Mouse (Mus musculus): ENCODE data around the gene Hectd4.
A peak's percentile ranks its signal among the peaks of the same experiment; 100 is the strongest.

The Hectd4 gene

DNA sequence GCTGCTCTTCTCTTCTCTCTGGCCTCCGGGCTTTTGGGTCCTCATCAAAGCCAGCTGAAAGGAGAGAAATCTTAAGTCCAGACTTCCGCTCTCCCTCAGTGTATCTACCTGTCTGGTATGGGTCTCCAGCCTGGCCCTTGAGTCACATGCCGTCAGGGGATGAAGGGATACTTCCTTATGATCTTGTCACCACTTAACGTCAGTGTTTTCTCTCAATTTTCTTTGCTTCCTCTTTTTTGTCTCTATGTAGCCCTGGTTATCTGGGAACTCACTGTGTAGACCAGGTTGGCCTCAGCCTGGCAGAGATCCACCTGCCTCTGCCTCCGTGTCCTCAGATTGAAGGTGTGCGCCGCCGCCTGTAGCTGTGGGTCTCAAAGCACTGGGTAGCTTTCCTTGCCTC, 124.0 kb downstream of the Hectd4 start:
- no peak for DNase-seq (ENCODE audit: low read depth)

GRCm38 (mm10) chr5:121359229-121359628, 139.2 kb downstream of the Hectd4 start:
- no peak for DNase-seq (ENCODE audit: low read depth)

- no peak for DNase-seq (ENCODE audit: low read depth)
These were observed 141.7 kb downstream of the Hectd4 start for GRCm38 (mm10) chr5:121361696-121362095.

DNA sequence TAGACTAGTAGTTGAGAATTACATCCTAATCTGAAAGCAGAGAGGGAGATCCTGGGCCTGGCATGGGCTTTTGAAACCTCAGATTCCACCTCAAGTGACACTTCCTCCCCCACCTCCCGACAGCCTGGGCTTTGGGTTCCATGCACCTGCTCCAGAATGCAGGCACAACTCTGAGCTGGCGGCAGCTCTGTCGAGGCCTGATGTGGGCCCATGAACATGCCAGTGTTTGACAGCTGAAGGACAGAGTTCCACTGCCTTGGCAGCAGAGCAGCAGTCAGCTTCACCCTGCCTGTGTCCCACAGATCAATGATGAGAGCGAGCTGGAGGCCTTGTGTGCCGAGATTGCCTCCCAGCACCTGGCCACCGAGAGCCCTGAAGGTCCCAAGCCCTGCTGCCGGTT, 143.4 kb downstream of the Hectd4 start:
- DNase-seq (ENCODE audit: low read depth), result no peak

DNA sequence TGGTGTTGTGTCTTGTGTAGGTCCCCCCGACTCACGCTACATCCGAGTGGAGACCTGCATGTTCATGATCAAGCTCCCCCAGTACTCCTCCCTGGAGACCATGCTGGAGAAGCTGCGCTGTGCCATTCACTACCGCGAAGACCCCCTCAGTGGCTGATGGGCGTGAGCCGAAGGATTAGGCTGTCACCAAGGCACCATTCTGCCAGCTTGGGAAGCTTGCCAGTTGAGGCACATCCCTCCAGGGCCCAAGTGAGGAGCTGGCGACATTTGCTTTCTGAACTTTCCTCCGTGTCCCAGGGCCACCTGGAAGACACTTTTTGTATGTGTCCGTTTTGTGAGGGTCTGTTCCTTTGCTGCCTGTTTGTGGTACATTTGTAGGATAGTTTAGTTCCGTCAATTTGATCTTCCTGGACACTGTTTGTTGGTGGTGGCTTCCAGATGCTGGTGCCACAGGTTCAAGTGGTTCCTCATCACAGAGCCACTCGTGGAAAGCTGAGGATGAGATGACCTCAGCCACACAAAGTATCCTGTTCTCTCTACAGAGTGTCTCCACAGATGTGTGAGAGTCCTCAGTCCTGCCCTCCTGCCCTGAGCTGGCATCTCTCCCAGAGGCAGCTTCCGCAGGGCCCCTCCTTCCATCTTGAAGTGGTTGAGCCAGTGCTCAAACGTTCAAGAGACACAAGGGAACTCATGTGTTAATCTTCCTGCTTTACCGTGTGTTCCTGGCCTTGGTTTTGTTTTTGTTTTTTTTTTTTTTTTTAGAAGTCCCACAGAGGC, 146.6 kb downstream of the Hectd4 start:
- peak; percentile 22 for DNase-seq (ENCODE audit: low read depth)

DNA sequence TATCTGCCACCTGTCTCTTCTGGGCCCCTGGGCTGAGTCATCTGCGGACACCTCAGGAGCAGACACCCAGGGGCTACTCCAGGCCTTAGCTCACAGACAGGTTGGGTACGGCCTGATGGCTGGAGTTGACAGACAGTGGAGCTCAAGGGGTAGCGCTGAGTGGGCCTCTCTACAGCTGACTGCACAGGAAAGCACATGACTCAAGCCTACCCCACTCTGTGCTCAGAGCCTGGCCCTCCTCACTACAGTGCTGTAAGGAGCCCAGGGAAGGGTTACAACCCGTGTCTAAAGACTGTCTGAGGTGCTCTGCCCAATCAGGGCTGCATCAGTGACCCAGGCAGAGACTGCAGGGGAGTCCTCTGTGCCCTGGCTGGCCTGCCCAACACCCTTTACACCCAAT, 147.2 kb downstream of the Hectd4 start:
- DNase-seq (ENCODE audit: low read depth), result no peak

DNA sequence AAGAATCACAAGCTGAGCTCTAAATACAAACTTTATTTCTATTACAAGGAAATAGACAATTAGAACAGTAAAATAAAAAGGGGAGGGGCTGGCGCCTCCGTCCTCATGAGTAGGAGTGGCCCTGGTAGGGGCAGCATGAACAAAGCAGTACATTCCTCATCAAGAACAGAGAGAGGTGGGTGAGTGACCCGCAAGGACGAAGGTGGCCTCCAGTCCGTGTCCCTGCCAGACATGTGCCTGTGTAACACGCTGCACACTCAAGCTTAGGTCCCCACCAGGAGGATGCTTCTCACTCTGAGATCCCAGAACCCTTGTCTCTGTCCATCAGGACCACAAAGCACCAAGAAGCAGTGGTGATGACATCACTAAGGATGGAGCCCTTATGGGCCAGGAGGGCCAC, 151.7 kb downstream of the Hectd4 start:
- no peak for DNase-seq (ENCODE audit: low read depth)

- DNase-seq (ENCODE audit: low read depth), result no peak
These were observed 154.8 kb downstream of the Hectd4 start for GRCm38 (mm10) chr5:121374790-121375189.

- peak; percentile 79 for DNase-seq (ENCODE audit: low read depth)
These were observed 157.0 kb downstream of the Hectd4 start for GRCm38 (mm10) chr5:121376972-121377371.

DNA sequence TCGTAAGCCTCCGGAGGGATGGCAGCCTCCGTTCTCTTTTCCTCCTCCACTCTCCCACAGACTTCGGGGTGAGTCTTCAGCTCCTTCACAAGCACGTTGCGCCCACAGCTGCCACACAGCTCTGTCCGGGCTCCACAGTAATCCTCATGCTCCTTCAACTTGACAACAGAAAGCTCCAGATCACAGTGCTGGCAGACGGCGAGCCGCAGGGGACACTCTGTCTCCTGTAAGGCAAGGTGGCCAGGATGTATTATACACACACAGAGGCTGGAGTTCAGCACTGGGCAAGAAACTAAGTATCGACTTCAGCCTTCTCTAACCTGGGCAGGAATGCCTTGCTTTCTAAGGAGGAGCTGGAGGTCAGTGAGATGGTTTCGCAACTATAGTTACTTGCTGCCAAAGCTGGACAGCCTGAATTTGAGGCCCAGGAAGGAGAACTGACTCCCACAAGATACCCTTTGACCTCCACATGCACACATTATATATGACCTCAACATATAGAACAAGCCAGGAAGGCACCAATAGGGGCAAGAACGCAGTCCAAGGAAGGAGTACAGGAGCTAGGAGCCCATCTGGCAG, 158.7 kb downstream of the Hectd4 start:
- peak; percentile 35 for DNase-seq (ENCODE audit: low read depth)

DNA sequence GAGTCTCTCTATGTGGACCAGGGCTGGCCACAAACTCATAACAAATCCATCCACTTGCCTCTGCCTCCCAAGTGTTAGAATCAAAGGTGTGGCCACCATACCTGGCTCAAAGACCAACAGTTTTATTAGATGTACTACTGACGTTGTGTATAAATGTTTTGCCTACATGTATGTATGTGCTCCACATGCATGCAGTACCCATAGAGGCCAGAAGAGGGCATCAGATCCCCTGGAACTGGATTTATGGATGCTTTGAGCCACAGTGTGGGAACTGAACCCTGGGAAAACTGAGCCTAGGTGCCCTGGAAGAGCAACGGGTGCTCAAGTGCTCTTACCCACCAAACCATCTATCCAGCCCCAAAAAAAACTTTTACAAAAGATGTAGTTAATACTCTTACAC, 160.7 kb downstream of the Hectd4 start:
- DNase-seq (ENCODE audit: low read depth), result peak; percentile 47

DNA sequence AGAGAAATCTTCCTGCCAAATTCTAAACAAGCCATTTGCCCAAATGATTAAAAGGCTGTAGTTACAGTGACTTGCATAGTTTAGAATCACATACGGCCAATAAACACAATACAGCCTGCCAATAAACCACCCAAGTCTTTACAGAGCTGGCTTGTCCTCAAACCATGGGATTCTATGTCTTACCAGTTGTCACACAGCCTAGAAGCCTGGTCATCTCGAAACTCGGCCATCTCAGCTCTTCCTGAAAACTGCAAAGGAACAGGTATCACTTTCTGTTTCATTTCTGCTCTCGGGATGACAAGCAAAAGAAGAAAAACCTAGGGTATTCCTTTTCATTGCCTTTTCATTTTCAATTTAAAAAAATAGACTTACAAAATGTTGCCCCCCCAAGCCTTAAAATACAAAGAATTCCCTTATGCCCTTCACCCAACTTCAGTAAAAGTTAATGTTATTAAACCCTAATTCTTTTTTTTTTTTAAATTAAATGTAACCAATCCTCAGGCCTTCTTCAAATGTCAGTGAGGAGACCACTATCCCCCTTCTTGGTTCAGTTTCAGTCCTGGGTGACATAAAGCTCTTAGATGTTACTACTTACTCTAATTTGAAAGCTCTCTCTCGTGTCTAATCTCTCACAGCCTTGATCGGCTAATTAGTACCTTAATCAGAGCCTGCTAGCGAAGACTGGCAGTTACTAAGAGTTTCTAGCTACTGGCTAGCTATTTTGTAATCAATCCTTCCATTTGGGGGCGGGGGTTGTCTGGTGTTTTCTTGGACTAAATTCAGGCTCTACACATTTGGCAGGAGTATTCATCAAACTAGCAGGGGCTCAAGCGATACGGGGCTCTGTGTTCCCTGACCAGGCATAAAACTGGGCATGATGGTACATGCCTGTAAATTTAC, 164.1 kb downstream of the Hectd4 start:
- no peak for DNase-seq (ENCODE audit: low read depth)

- DNase-seq (ENCODE audit: low read depth), result peak; percentile 54
These were observed 164.9 kb downstream of the Hectd4 start for GRCm38 (mm10) chr5:121384757-121385460.

- DNase-seq (ENCODE audit: low read depth), result peak; percentile 96
These were observed 165.6 kb downstream of the Hectd4 start, which contains the start of gene Trafd1 for GRCm38 (mm10) chr5:121385461-121386119. Gene Trafd1, minus strand, starts transcription at chr5:121385632.

DNA sequence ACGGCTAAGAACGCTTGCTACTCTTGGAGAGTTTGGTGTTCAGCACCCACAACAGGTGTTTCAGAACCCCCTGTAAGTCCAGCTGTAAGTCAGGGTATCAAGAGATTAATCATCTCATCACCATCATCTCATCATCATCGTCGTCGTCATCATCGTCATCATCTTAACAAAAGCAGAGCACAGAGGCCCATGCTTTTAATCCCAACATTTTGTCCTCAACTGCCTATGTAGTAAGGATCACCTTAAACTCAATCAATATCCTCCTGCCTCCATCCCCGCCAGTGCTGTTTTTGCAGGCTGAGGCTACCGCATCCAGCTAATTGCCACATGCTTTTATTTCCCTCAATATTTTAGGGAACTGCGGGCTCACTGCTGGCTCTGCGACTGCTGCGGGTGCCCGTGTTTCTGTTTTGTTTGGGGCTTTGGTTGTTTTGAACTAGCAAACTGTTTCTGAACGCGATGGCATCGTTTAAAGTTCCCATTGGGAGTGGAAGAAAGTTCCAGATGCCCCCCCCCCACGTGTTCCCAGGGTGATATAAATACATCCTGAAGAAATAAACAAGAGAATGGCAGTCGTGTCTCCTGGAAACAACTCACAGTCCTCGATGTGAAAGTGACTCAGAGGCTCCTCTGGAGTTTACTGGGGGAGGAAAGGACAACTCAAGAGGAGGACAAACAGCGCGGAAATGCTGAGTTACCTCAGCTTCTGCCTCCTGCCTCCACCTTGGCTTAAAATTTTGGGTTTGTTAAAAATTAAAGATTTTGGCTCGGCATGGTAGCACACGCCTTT, 166.3 kb downstream of the Hectd4 start:
- peak; percentile 62 for DNase-seq (ENCODE audit: low read depth)

DNA sequence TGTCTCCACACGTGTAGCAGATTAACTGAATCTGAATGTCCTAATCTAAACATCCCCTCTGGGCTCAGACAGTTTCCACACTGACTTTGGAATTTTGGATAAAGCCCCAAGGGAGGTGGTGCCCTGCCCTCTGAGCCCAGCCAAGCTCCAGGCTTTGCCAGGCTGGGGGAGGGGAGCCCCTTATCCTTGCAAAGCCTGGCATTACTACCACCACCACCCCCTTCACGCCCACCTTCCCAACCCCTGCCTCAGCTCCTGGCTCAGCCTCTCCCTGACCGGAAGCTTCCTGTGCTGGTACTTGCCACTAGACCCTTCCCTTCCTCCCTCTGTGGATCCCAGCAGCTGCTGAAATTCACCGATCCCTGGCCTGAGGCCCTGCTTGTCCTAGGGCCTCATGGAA, 167.1 kb downstream of the Hectd4 start:
- DNase-seq (ENCODE audit: low read depth), result peak; percentile 83

GRCm38 (mm10) chr5:121389106-121389505, 169.1 kb downstream of the Hectd4 start:
- no peak for DNase-seq (ENCODE audit: low read depth)

- peak; percentile 45 for DNase-seq (ENCODE audit: low read depth)
These were observed 169.7 kb downstream of the Hectd4 start for GRCm38 (mm10) chr5:121389691-121390090.

- DNase-seq (ENCODE audit: low read depth), result peak; percentile 81
These were observed 172.8 kb downstream of the Hectd4 start for GRCm38 (mm10) chr5:121392667-121393380.

- DNase-seq (ENCODE audit: low read depth), result no peak
These were observed 173.4 kb downstream of the Hectd4 start for GRCm38 (mm10) chr5:121393402-121393801.

All from NIH3T3 (cell line).